Mouse (Mus musculus) neural tube, embryonic 10.5 days (tissue): ENCODE measurements around the gene Gpr15.

Experiments
- DNase-seq: peaks from one replicate; pipeline ENCODE4 v3.0.0-alpha.2; 2017; ENCODE audit warnings: low spot score; ENCODE audit errors: extremely low spot score

The Gpr15 gene

GRCm38 (mm10) chr16:58702329-58702932, 16.4 kb downstream of the Gpr15 start:
- DNase-seq = no peak

GRCm38 (mm10) chr16:58701779-58702178, 17.1 kb downstream of the Gpr15 start:
- no peak for DNase-seq

GRCm38 (mm10) chr16:58700816-58701424, 17.9 kb downstream of the Gpr15 start:
- no peak for DNase-seq

- DNase-seq = no peak
These were observed 18.7 kb downstream of the Gpr15 start for GRCm38 (mm10) chr16:58700174-58700573.

- no peak for DNase-seq
These were observed 21.6 kb downstream of the Gpr15 start for GRCm38 (mm10) chr16:58697261-58697660.

GRCm38 (mm10) chr16:58696796-58697195, 22.1 kb downstream of the Gpr15 start:
- no peak for DNase-seq

- no peak for DNase-seq
These were observed 24.8 kb downstream of the Gpr15 start for GRCm38 (mm10) chr16:58694091-58694490.

- no peak for DNase-seq
These were observed 28.5 kb downstream of the Gpr15 start for GRCm38 (mm10) chr16:58690322-58690732.

- DNase-seq = no peak
These were observed 29.2 kb downstream of the Gpr15 start for GRCm38 (mm10) chr16:58689555-58690169.

GRCm38 (mm10) chr16:58688534-58688933, 30.3 kb downstream of the Gpr15 start:
- no peak for DNase-seq

- no peak for DNase-seq
These were observed 33.0 kb downstream of the Gpr15 start for GRCm38 (mm10) chr16:58685548-58686537.

- no peak for DNase-seq
These were observed 34.3 kb downstream of the Gpr15 start for GRCm38 (mm10) chr16:58684537-58684936.

- no peak for DNase-seq
These were observed 35.0 kb downstream of the Gpr15 start for GRCm38 (mm10) chr16:58683911-58684310.

- DNase-seq = no peak
These were observed 36.0 kb downstream of the Gpr15 start for GRCm38 (mm10) chr16:58682870-58683269.

- no peak for DNase-seq
These were observed 36.8 kb downstream of the Gpr15 start for GRCm38 (mm10) chr16:58682046-58682445.

- no peak for DNase-seq
These were observed 40.2 kb downstream of the Gpr15 start for GRCm38 (mm10) chr16:58678660-58679059.

GRCm38 (mm10) chr16:58677491-58677890, 41.4 kb downstream of the Gpr15 start:
- DNase-seq = no peak

- DNase-seq = no peak
These were observed 42.2 kb downstream of the Gpr15 start for GRCm38 (mm10) chr16:58676633-58677032.

- DNase-seq = no peak
These were observed 42.7 kb downstream of the Gpr15 start for GRCm38 (mm10) chr16:58676156-58676555.

- DNase-seq = no peak
These were observed 43.6 kb downstream of the Gpr15 start for GRCm38 (mm10) chr16:58675256-58675655.

- DNase-seq = no peak
These were observed 45.0 kb downstream of the Gpr15 start for GRCm38 (mm10) chr16:58673811-58674410.
